Mouse (Mus musculus) C2C12 (cell line): ENCODE data around the gene Dnajb12. TPM values are rescaled to one million over a fixed set of nuclear protein-coding genes. Genes with fewer than 3 reads are reported as not detected.

Experiments
- H3K27me3 ChIP-seq: one replicate; pipeline ENCODE4 v1.6.1; 2011; ENCODE audit not compliant: control insufficient read depth, insufficient read depth, insufficient read length
- H3K36me3 ChIP-seq: one replicate; pipeline ENCODE4 v1.6.1; 2011; ENCODE audit not compliant: control insufficient read depth, insufficient read depth
- H3K4me3 ChIP-seq: one replicate; pipeline ENCODE4 v1.5.1; 2011; ENCODE audit warnings: mild to moderate bottlenecking, control low read depth; ENCODE audit not compliant: poor library complexity, insufficient read depth, severe bottlenecking
- H3K79me2 ChIP-seq: one replicate; pipeline ENCODE4 v1.6.1; 2011; ENCODE audit not compliant: control insufficient read depth, insufficient read depth
- H3K79me3 ChIP-seq: one replicate; pipeline ENCODE4 v1.6.1; 2011; ENCODE audit warnings: low read depth, control low read depth
- H3ac ChIP-seq: one replicate; pipeline ENCODE3; 2011; ENCODE audit warnings: low read depth; ENCODE audit not compliant: control insufficient read depth, insufficient read length
- CEBPB ChIP-seq: IDR thresholded peaks from one replicate; pipeline ENCODE4 v1.6.1; 2011; ENCODE audit warnings: low read depth, mild to moderate bottlenecking, control low read depth, moderate library complexity
- CTCF ChIP-seq: IDR thresholded peaks from one replicate; pipeline ENCODE4 v1.5.1; 2011; ENCODE audit not compliant: control insufficient read depth, insufficient read depth, insufficient read length
- FOSL1 ChIP-seq: IDR thresholded peaks from one replicate; pipeline ENCODE4 v1.8.0; 2011; ENCODE audit warnings: mild to moderate bottlenecking, low read length; ENCODE audit not compliant: poor library complexity, insufficient read depth, severe bottlenecking
- MAX ChIP-seq: IDR thresholded peaks from one replicate; pipeline ENCODE4 v1.6.1; 2011; ENCODE audit warnings: mild to moderate bottlenecking, control low read depth
- MYOD1 ChIP-seq: IDR thresholded peaks from one replicate; pipeline ENCODE4 v1.6.1; 2011; ENCODE audit warnings: low read depth; ENCODE audit not compliant: control insufficient read depth, insufficient read length
- MYOG ChIP-seq: IDR thresholded peaks from one replicate; pipeline ENCODE4 v1.6.1; 2011; ENCODE audit not compliant: control insufficient read depth, insufficient read length; ENCODE audit errors: extremely low read depth
- USF1 ChIP-seq: IDR thresholded peaks from one replicate; pipeline ENCODE4 v1.6.1; 2011; ENCODE audit warnings: low read depth, mild to moderate bottlenecking, control low read depth, moderate library complexity
- polyA plus RNA-seq: library from polyadenylated mRNA; unstranded; fragments of >200 nt; fragmentation: generic; extraction: Trizol; gene quantifications from one replicate; pipeline ENCODE4 v1.2.1, GENCODE M21; 2012; ENCODE audit warnings: missing spikeins

Dnajb12 gene
- polyA plus RNA-seq, 1 experiment: 25.8 TPM

- no peaks in the 10 kb centered on the region for H3K79me2 ChIP-seq
- no peak for TF ChIP-seq CTCF
- no peak for TF ChIP-seq CEBPB
- TF ChIP-seq MYOG: no peak
- no peak for TF ChIP-seq USF1
- no peak for TF ChIP-seq FOSL1
- TF ChIP-seq MYOD1: no peak
- no peak for TF ChIP-seq MAX
- H3ac ChIP-seq: no peak overlapping the region
- H3K4me3 ChIP-seq: no peak overlapping the region
- no peaks in the 10 kb centered on the region for H3K79me3 ChIP-seq
- no peaks in the 10 kb centered on the region for H3K27me3 ChIP-seq
- no peaks in the 10 kb centered on the region for H3K36me3 ChIP-seq
Observed at GRCm38 (mm10) chr10:59849371-59849770, 30.0 kb upstream of the Dnajb12 start.

GRCm38 (mm10) chr10:59857157-59857556, 22.2 kb upstream of the Dnajb12 start:
- TF ChIP-seq CEBPB (no peak), FOSL1 (no peak)
- H3ac ChIP-seq: no peak overlapping the region
- H3K4me3 ChIP-seq: no peak overlapping the region
- H3K36me3 ChIP-seq: no peaks in the 10 kb centered on the region
- no peaks in the 10 kb centered on the region for H3K79me2 ChIP-seq
- H3K27me3 ChIP-seq: no peaks in the 10 kb centered on the region
- H3K79me3 ChIP-seq: no peaks in the 10 kb centered on the region

- TF ChIP-seq USF1: no peak
- TF ChIP-seq CTCF: no peak
- TF ChIP-seq FOSL1: no peak
- no peak for TF ChIP-seq CEBPB
- TF ChIP-seq MYOD1: no peak
- no peak for TF ChIP-seq MYOG
- no peak for TF ChIP-seq MAX
- Histone ChIP-seq H3K79me2 (no peaks in the 10 kb centered on the region), H3K36me3 (peaks cover 11% of the 10 kb centered on the region)
Observed at GRCm38 (mm10) chr10:59860684-59861083, 18.7 kb upstream of the Dnajb12 start.

GRCm38 (mm10) chr10:59861201-59861600, 18.2 kb upstream of the Dnajb12 start:
- no peaks in the 10 kb centered on the region for H3K79me2 ChIP-seq
- peaks cover 11% of the 10 kb centered on the region for H3K36me3 ChIP-seq
- TF ChIP-seq USF1: no peak
- no peak for TF ChIP-seq MYOG
- no peak for TF ChIP-seq CEBPB
- no peak for TF ChIP-seq CTCF
- TF ChIP-seq MYOD1: no peak
- H3K4me3 ChIP-seq: no peak overlapping the region
- no peaks in the 10 kb centered on the region for H3K27me3 ChIP-seq
- H3K79me3 ChIP-seq: no peaks in the 10 kb centered on the region
- H3ac ChIP-seq: no peak overlapping the region

More at GRCm38 (mm10) chr10:59860684-59861083, 18.7 kb upstream of the Dnajb12 start:
- no peak overlapping the region for H3K4me3 ChIP-seq
- H3K27me3 ChIP-seq: no peaks in the 10 kb centered on the region
- no peaks in the 10 kb centered on the region for H3K79me3 ChIP-seq
- H3ac ChIP-seq: no peak overlapping the region

GRCm38 (mm10) chr10:59862816-59863440, 16.4 kb upstream of the Dnajb12 start:
- Histone ChIP-seq H3ac (peak overlapping the region; percentile 6), H3K36me3 (peaks cover 11% of the 10 kb centered on the region), H3K27me3 (no peaks in the 10 kb centered on the region), H3K4me3 (no peak overlapping the region), H3K79me2 (no peaks in the 10 kb centered on the region), H3K79me3 (no peaks in the 10 kb centered on the region)
- TF ChIP-seq CTCF (no peak), FOSL1 (no peak), CEBPB (no peak), MYOG (no peak), MYOD1 (no peak), USF1 (no peak), MAX (no peak)

GRCm38 (mm10) chr10:59863620-59864019, 15.7 kb upstream of the Dnajb12 start:
- no peak for TF ChIP-seq CEBPB
- H3K79me2 ChIP-seq: no peaks in the 10 kb centered on the region
- no peaks in the 10 kb centered on the region for H3K79me3 ChIP-seq
- no peak overlapping the region for H3ac ChIP-seq
- H3K36me3 ChIP-seq: peaks cover 11% of the 10 kb centered on the region
- H3K27me3 ChIP-seq: no peaks in the 10 kb centered on the region
- no peak overlapping the region for H3K4me3 ChIP-seq
